Mouse (Mus musculus) erythroblast, embryonic 14.5 days (primary cell): ENCODE measurements around the gene A530084C06Rik. TPM values are rescaled to one million over a fixed set of nuclear protein-coding genes. Genes with fewer than 3 reads are reported as not detected.

ENCODE experiments used
- H3K27me3 ChIP-seq: 2 replicates; pipeline ENCODE4 v1.6.1; 2012; ENCODE audit warnings: inconsistent platforms; ENCODE audit not compliant: control insufficient read depth
- H3K36me3 ChIP-seq: 2 replicates; pipeline ENCODE4 v1.6.1; 2012; ENCODE audit warnings: mild to moderate bottlenecking, inconsistent platforms; ENCODE audit not compliant: control insufficient read depth
- H3K4me1 ChIP-seq: 2 replicates; pipeline ENCODE4 v1.6.1; 2012; ENCODE audit warnings: inconsistent platforms; ENCODE audit not compliant: control insufficient read depth
- H3K4me3 ChIP-seq: replicated peaks from 2 replicates; pipeline ENCODE3; 2012; ENCODE audit warnings: moderate library complexity, mild to moderate bottlenecking, inconsistent platforms
- H3K9me3 ChIP-seq: 2 replicates; pipeline ENCODE4 v1.6.1; 2012; ENCODE audit warnings: low read length, inconsistent platforms, mixed read lengths; ENCODE audit not compliant: control insufficient read depth
- GATA1 ChIP-seq: IDR thresholded peaks from 2 replicates; pipeline ENCODE4 v1.6.1; 2012; ENCODE audit warnings: low read length, inconsistent platforms, mixed read lengths
- TAL1 ChIP-seq: IDR thresholded peaks from 3 replicates; pipeline ENCODE4 v1.6.1; 2012; ENCODE audit warnings: low read length, inconsistent platforms, mixed read lengths
- polyA plus RNA-seq: library from polyadenylated mRNA; stranded (reverse); fragments of >175 nt; gene quantifications from 2 replicates; pipeline ENCODE4 v1.2.3, GENCODE M21; 2012

The A530084C06Rik gene
- polyA plus RNA-seq, 1 experiment = not detected

- TF ChIP-seq GATA1 (no peak), TAL1 (no peak)
- H3K9me3 ChIP-seq = no peaks in the 10 kb centered on the region
- H3K4me3 ChIP-seq = no peak overlapping the region
- no peaks in the 10 kb centered on the region for H3K27me3 ChIP-seq
- H3K4me1 ChIP-seq = no peaks in the 10 kb centered on the region
- no peaks in the 10 kb centered on the region for H3K36me3 ChIP-seq
Measured at GRCm38 (mm10) chr13:31547610-31548009, 11.5 kb downstream of the A530084C06Rik start.

GRCm38 (mm10) chr13:31547204-31547603 is 11.9 kb downstream of the A530084C06Rik start:
- TF ChIP-seq TAL1 = no peak
- no peak for TF ChIP-seq GATA1
- H3K9me3 ChIP-seq = no peaks in the 10 kb centered on the region
- no peak overlapping the region for H3K4me3 ChIP-seq

GRCm38 (mm10) chr13:31546784-31547183 is 12.3 kb downstream of the A530084C06Rik start:
- TF ChIP-seq GATA1 (no peak), TAL1 (no peak)
- Histone ChIP-seq H3K9me3 (no peaks in the 10 kb centered on the region), H3K4me1 (no peaks in the 10 kb centered on the region), H3K27me3 (no peaks in the 10 kb centered on the region), H3K36me3 (no peaks in the 10 kb centered on the region), H3K4me3 (no peak overlapping the region)

More at GRCm38 (mm10) chr13:31547204-31547603, 11.9 kb downstream of the A530084C06Rik start:
- Histone ChIP-seq H3K36me3 (no peaks in the 10 kb centered on the region), H3K27me3 (no peaks in the 10 kb centered on the region), H3K4me1 (no peaks in the 10 kb centered on the region)

GRCm38 (mm10) chr13:31543021-31543420 is 16.1 kb downstream of the A530084C06Rik start:
- no peaks in the 10 kb centered on the region for H3K9me3 ChIP-seq
- H3K36me3 ChIP-seq = no peaks in the 10 kb centered on the region
- TF ChIP-seq GATA1 = no peak
- TF ChIP-seq TAL1 = no peak
- no peak overlapping the region for H3K4me3 ChIP-seq
- no peaks in the 10 kb centered on the region for H3K4me1 ChIP-seq
- no peaks in the 10 kb centered on the region for H3K27me3 ChIP-seq

GRCm38 (mm10) chr13:31534726-31535125 is 24.4 kb downstream of the A530084C06Rik start:
- TF ChIP-seq TAL1 = no peak
- TF ChIP-seq GATA1 = no peak

GRCm38 (mm10) chr13:31531651-31532061 is 27.5 kb downstream of the A530084C06Rik start:
- no peak overlapping the region for H3K4me3 ChIP-seq
- no peaks in the 10 kb centered on the region for H3K36me3 ChIP-seq
- no peaks in the 10 kb centered on the region for H3K9me3 ChIP-seq
- TF ChIP-seq TAL1 (no peak), GATA1 (no peak)
- H3K4me1 ChIP-seq = no peaks in the 10 kb centered on the region
- no peaks in the 10 kb centered on the region for H3K27me3 ChIP-seq

More at GRCm38 (mm10) chr13:31534726-31535125, 24.4 kb downstream of the A530084C06Rik start:
- Histone ChIP-seq H3K9me3 (no peaks in the 10 kb centered on the region), H3K4me1 (no peaks in the 10 kb centered on the region), H3K4me3 (no peak overlapping the region), H3K36me3 (no peaks in the 10 kb centered on the region), H3K27me3 (no peaks in the 10 kb centered on the region)

- Histone ChIP-seq H3K4me3 (no peak overlapping the region), H3K27me3 (no peaks in the 10 kb centered on the region), H3K4me1 (no peaks in the 10 kb centered on the region), H3K36me3 (no peaks in the 10 kb centered on the region), H3K9me3 (no peaks in the 10 kb centered on the region)
- TF ChIP-seq GATA1 (no peak), TAL1 (no peak)
Measured at GRCm38 (mm10) chr13:31531186-31531585, 27.9 kb downstream of the A530084C06Rik start.

GRCm38 (mm10) chr13:31524976-31525375 is 34.2 kb downstream of the A530084C06Rik start:
- Histone ChIP-seq H3K27me3 (no peaks in the 10 kb centered on the region), H3K9me3 (no peaks in the 10 kb centered on the region), H3K36me3 (no peaks in the 10 kb centered on the region), H3K4me1 (no peaks in the 10 kb centered on the region), H3K4me3 (no peak overlapping the region)
- TF ChIP-seq GATA1 = no peak
- TF ChIP-seq TAL1 = no peak

GRCm38 (mm10) chr13:31518971-31519370 is 40.2 kb downstream of the A530084C06Rik start:
- Histone ChIP-seq H3K4me1 (no peaks in the 10 kb centered on the region), H3K27me3 (no peaks in the 10 kb centered on the region), H3K9me3 (no peaks in the 10 kb centered on the region), H3K36me3 (no peaks in the 10 kb centered on the region), H3K4me3 (no peak overlapping the region)
- TF ChIP-seq GATA1 (no peak), TAL1 (no peak)

- no peaks in the 10 kb centered on the region for H3K4me1 ChIP-seq
- H3K27me3 ChIP-seq = no peaks in the 10 kb centered on the region
- TF ChIP-seq GATA1 (no peak), TAL1 (no peak)
- no peaks in the 10 kb centered on the region for H3K9me3 ChIP-seq
- H3K36me3 ChIP-seq = no peaks in the 10 kb centered on the region
- no peak overlapping the region for H3K4me3 ChIP-seq
Measured at GRCm38 (mm10) chr13:31518411-31518886, 40.7 kb downstream of the A530084C06Rik start.
